ENCODE assay signal across 8 mouse cellular contexts in the genomic region with DNA sequence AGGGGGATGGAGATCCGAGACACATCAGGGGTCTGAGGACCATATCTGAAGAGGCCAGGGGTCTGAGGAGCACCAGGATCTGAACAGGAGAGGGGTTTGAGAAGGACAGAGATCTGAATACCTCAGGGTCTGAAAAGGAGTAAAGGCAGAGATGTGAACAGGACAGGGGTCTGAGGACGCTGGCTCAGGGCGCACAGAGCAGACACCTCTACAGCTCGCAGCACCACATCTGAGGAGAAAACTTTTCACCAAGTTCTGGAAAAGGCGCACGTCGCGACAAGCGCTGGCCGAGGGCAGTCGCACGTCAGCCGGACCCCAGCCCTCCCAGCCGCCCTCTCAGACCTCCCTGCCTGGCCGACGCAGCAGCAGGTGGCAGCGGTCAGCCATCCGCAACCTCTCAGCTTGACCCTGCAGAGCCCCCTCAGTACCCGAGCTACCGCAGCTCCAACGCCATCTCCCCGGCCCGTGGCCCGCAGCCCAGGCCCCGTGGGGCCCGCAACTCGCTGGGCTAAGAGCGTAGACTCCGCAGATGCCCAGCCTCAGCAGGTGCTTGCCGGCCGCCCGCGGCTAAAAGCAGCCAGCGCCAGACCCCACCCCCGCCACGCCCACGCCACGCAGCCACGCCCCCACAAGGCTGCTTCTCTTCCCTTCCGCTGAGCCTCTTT. TPM values are rescaled to one million over a fixed set of nuclear protein-coding genes. Genes with fewer than 3 reads are reported as not detected.
DNase-seq lines count a peak whose midpoint lies in the region; ATAC-seq and TF ChIP-seq lines count a peak whose summit lies in the region.

No protein-coding gene starts in this region.

- peak overlapping the region; percentile 88 for H3K4me2 ChIP-seq in kidney, embryonic 15.5 days
- H3K4me2 ChIP-seq in hindbrain, embryonic 14.5 days (replicated peaks): peak overlapping the region; percentile 95
- peak overlapping the region; percentile 85 for H3K4me2 ChIP-seq in midbrain, embryonic 15.5 days

- H3K27me3 ChIP-seq in kidney, embryonic 15.5 days: no peaks in the 10 kb centered on the region
- H3K27me3 ChIP-seq in hindbrain, embryonic 14.5 days (ENCODE audit: control insufficient read depth, insufficient read depth, low read length): no peaks in the 10 kb centered on the region
- H3K27me3 ChIP-seq in midbrain, embryonic 15.5 days (replicated peaks): no peaks in the 10 kb centered on the region; the same call in 1 of the 2 replicates

- H3K9me3 ChIP-seq in kidney, embryonic 15.5 days (replicated peaks): no peaks in the 10 kb centered on the region
- no peaks in the 10 kb centered on the region for H3K9me3 ChIP-seq in hindbrain, embryonic 14.5 days (ENCODE audit: control insufficient read depth, low read length)
- no peaks in the 10 kb centered on the region for H3K9me3 ChIP-seq in midbrain, embryonic 15.5 days

- no peaks in the 10 kb centered on the region for H3K36me3 ChIP-seq in kidney, embryonic 15.5 days
- H3K36me3 ChIP-seq in hindbrain, embryonic 14.5 days (replicated peaks; ENCODE audit: control insufficient read depth, insufficient read depth): no peaks in the 10 kb centered on the region
- no peaks in the 10 kb centered on the region for H3K36me3 ChIP-seq in midbrain, embryonic 15.5 days (replicated peaks)

- DNase-seq in kidney, postnatal 36 days: no peak
- peak; percentile 29 for DNase-seq in hindbrain, embryonic 14.5 days (ENCODE audit: low spot score)
- no peak for DNase-seq in yolk sac, embryonic 10.5 days (ENCODE audit: low spot score)
- no peak for DNase-seq in adrenal gland, postnatal 10 days
- DNase-seq in testis, postnatal 10 days (ENCODE audit: low spot score): no peak

- peak overlapping the region; percentile 48; the same call in 1 of the 2 replicates for H3K27ac ChIP-seq in kidney, embryonic 15.5 days
- H3K27ac ChIP-seq in cortical plate, adult 2 months (ENCODE audit: insufficient read depth, low read length): no peak overlapping the region
- H3K27ac ChIP-seq in hindbrain, embryonic 14.5 days: peak overlapping the region; percentile 20; the same call in 1 of the 2 replicates
- peak overlapping the region; percentile 90 for H3K27ac ChIP-seq in midbrain, embryonic 15.5 days

- H3K9ac ChIP-seq in kidney, embryonic 15.5 days: peak overlapping the region; percentile 51
- H3K9ac ChIP-seq in hindbrain, embryonic 14.5 days: peak overlapping the region; percentile 64
- peak overlapping the region; percentile 60 for H3K9ac ChIP-seq in midbrain, embryonic 15.5 days

- no peak for TF ChIP-seq CTCF in cortical plate, adult 2 months (IDR thresholded peaks at IDR 0.05; ENCODE audit: extremely low read depth, insufficient read depth, low read length)

- peaks cover 32% of the 10 kb centered on the region for H3K4me1 ChIP-seq in kidney, embryonic 15.5 days
- H3K4me1 ChIP-seq in cortical plate, adult 2 months (ENCODE audit: control insufficient read depth, insufficient read depth, low read length): peaks cover 3% of the 10 kb centered on the region; the same call in 1 of the 2 replicates
- peaks cover 9% of the 10 kb centered on the region for H3K4me1 ChIP-seq in hindbrain, embryonic 14.5 days (replicated peaks; ENCODE audit: control insufficient read depth, insufficient read depth, low read length)
- H3K4me1 ChIP-seq in midbrain, embryonic 15.5 days: peaks cover 17% of the 10 kb centered on the region

- peak; percentile 9; the same call in 1 of the 2 replicates for ATAC-seq in kidney, embryonic 15.5 days (replicated peaks; ENCODE audit: low FRiP score)
- no peak for ATAC-seq in hindbrain, embryonic 14.5 days (ENCODE audit: low FRiP score)
- peak; percentile 25 for ATAC-seq in midbrain, embryonic 15.5 days (replicated peaks)

- no peak for TF ChIP-seq POLR2A in cortical plate, adult 2 months (IDR thresholded peaks at IDR 0.05; ENCODE audit: extremely low read depth, insufficient read depth, low read length)

- WGBS in kidney, embryonic 15.5 days: 1% methylated on average over 40 of the region's 40 CpGs
- 2% methylated on average over 39 of the region's 40 CpGs for WGBS in hindbrain, embryonic 14.5 days
- under 1% methylated on average over 40 of the region's 40 CpGs for WGBS in midbrain, embryonic 15.5 days

- H3K4me3 ChIP-seq in kidney, embryonic 15.5 days (replicated peaks): peak overlapping the region; percentile 70
- H3K4me3 ChIP-seq in cortical plate, adult 2 months (ENCODE audit: insufficient read depth, low read length): peak overlapping the region; percentile 78
- H3K4me3 ChIP-seq in hindbrain, embryonic 14.5 days (replicated peaks; ENCODE audit: low read length): peak overlapping the region; percentile 53
- peak overlapping the region; percentile 63 for H3K4me3 ChIP-seq in midbrain, embryonic 15.5 days

RNA-seq across cellular contexts. Expression of gene Tbc1d14, which starts 11.7 kb away (rescaled TPM):
- polyA plus RNA-seq in kidney, embryonic 15.5 days (2015; fragmentation: Nextera tagmentation; extraction: Ambion mirVana): 45.2 and 46.2 TPM in 2 replicates
- 67.0 and 68.4 TPM in 2 replicates for polyA plus RNA-seq in cortical plate, adult 2 months (2012; rRNA removed)
- 74.2 and 76.6 TPM in 2 replicates for polyA plus RNA-seq in hindbrain, embryonic 14.5 days (2014; fragmentation: Nextera tagmentation; extraction: Ambion mirVana)
- 70.4 and 75.0 TPM in 2 replicates for polyA plus RNA-seq in midbrain, embryonic 15.5 days (2015; fragmentation: Nextera tagmentation; extraction: Ambion mirVana)
- total RNA-seq in adrenal gland, postnatal 10 days (2021): 10 to 100 TPM; 32.3 to 32.4 TPM
